Mouse (Mus musculus) heart, postnatal 0 days (tissue): ENCODE results near the gene Pdxp.

ENCODE experiments used
- CTCF ChIP-seq: IDR thresholded peaks from 2 replicates; pipeline ENCODE4 v1.5.1; 2016; ENCODE audit warnings: antibody characterized with exemption, control low read depth, low read depth
- EP300 ChIP-seq: IDR thresholded peaks from 2 replicates; pipeline ENCODE4 v1.6.1; 2016; ENCODE audit warnings: antibody characterized with exemption, low read depth

DNA sequence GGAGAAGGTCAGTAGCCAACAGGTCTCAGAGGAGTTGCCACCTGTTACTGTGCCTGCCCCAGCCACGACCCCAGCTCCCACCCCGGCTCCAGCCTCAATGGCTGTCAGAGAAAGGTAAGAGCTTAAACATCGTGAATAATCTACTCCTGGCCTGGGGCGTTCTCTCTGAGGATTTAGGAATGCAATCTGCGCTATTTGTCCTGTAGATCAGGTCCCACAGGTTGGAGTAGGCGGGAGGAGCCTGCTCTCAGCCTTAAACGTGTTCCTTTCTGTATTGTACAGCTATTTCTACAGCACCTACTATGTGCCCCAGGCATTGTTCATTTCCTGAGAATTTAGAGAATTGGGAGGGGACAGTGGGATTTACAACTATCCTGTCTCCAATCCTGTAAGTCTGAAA is 5.3 kb upstream of the Pdxp start:
- TF ChIP-seq CTCF (no peak), EP300 (no peak)
